Mouse (Mus musculus) bone marrow, adult 2 months (tissue): ENCODE measurements at regions not wholly inside any gene's neighbourhood (a gene's known extent, or its start where the extent isn't known, plus 50 kb on each side); places are given as distances from the start of the nearest gene placed in this dataset.

Source experiments
- CTCF ChIP-seq: fragments of 200-500 bp; IDR thresholded peaks from 2 replicates; pipeline ENCODE4 v1.5.1; 2011; ENCODE audit warnings: low read length, control low read depth; ENCODE audit not compliant: control insufficient read depth, insufficient read depth
- POLR2A ChIP-seq: fragments of 200-500 bp; IDR thresholded peaks from 2 replicates; pipeline ENCODE4 v1.6.1; 2011; ENCODE audit warnings: low read depth, mild to moderate bottlenecking, control low read depth, low read length, borderline replicate concordance; ENCODE audit not compliant: control insufficient read depth

GRCm38 (mm10) chr9:101495768-101496167 is 244.2 kb upstream of the Ppp2r3a start:
- TF ChIP-seq CTCF (no peak), POLR2A (no peak)
